Mouse (Mus musculus): ENCODE results near the gene Mat2a. TPM values are rescaled to one million over a fixed set of nuclear protein-coding genes. Genes with fewer than 3 reads are reported as not detected.

The Mat2a gene
- polyA plus RNA-seq, 1 experiment: 187 TPM

DNA sequence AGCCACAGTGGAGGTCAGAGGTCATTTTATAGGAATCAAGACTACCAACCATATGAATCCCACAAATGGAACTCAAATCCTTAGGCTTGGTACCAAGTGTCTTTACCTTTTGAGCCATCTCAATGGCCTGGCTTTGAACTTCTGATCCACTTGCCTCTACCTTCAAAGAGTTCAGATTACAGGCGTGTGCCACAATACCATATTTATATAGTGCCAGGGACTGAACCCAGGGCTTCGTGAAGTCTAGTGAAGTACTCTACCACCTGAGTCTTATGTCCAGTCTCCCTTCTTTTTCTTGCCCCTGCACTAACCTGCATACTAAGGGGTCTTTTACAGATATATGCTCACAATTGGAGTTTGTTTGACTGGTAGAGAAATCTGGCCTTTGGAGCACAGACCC is 52.8 kb downstream of the Mat2a start:
- WGBS: 89% methylated on average over 2 of the region's 2 CpGs
- DNase-seq: no peak
- no peaks in the 10 kb centered on the region for H3K27me3 ChIP-seq (ENCODE audit: control insufficient read depth, insufficient read depth, low read length)
- H3K4me1 ChIP-seq (ENCODE audit: control insufficient read depth, insufficient read depth, low read length): 0 out of 2 replicates have a peak, but pooled peaks cover 3% of the 10 kb centered on the region
- TF ChIP-seq CTCF (IDR thresholded peaks at IDR 0.05; ENCODE audit: borderline replicate concordance, insufficient read depth, low read depth, low read length): no peak
- TF ChIP-seq POLR2A (IDR thresholded peaks at IDR 0.05; ENCODE audit: borderline replicate concordance, insufficient read depth, low read length): no peak
- H3K4me3 ChIP-seq (replicated peaks; ENCODE audit: insufficient read depth, low read depth, low read length): no peak overlapping the region
- no peak overlapping the region for H3K27ac ChIP-seq (ENCODE audit: insufficient read depth, low read length)

GRCm38 (mm10) chr6:72385258-72385657 is 54.1 kb downstream of the Mat2a start:
- Histone ChIP-seq H3K4me3 (replicated peaks; ENCODE audit: insufficient read depth, low read depth, low read length) (no peak overlapping the region), H3K4me1 (ENCODE audit: control insufficient read depth, insufficient read depth, low read length) (0 out of 2 replicates have a peak, but pooled peaks cover 3% of the 10 kb centered on the region), H3K27ac (ENCODE audit: insufficient read depth, low read length) (no peak overlapping the region), H3K27me3 (ENCODE audit: control insufficient read depth, insufficient read depth, low read length) (no peaks in the 10 kb centered on the region; the same call in 1 of the 2 replicates)
- 87% methylated on average over 4 of the region's 4 CpGs for WGBS
- no peak for DNase-seq
- TF ChIP-seq POLR2A (IDR thresholded peaks at IDR 0.05; ENCODE audit: borderline replicate concordance, insufficient read depth, low read length) (no peak), CTCF (IDR thresholded peaks at IDR 0.05; ENCODE audit: borderline replicate concordance, insufficient read depth, low read depth, low read length) (no peak)

GRCm38 (mm10) chr6:72383952-72384351 is 55.4 kb downstream of the Mat2a start:
- Histone ChIP-seq H3K27me3 (ENCODE audit: control insufficient read depth, insufficient read depth, low read length) (no peaks in the 10 kb centered on the region; the same call in 1 of the 2 replicates), H3K4me1 (ENCODE audit: control insufficient read depth, insufficient read depth, low read length) (0 out of 2 replicates have a peak, but pooled peaks cover 2% of the 10 kb centered on the region), H3K4me3 (replicated peaks; ENCODE audit: insufficient read depth, low read depth, low read length) (no peak overlapping the region), H3K27ac (ENCODE audit: insufficient read depth, low read length) (no peak overlapping the region)
- DNase-seq: no peak
- whole genome bisulfite sequencing: 91% methylated on average over 7 of the region's 7 CpGs
- no peak for TF ChIP-seq CTCF (IDR thresholded peaks at IDR 0.05; ENCODE audit: borderline replicate concordance, insufficient read depth, low read depth, low read length)
- TF ChIP-seq POLR2A (IDR thresholded peaks at IDR 0.05; ENCODE audit: borderline replicate concordance, insufficient read depth, low read length): no peak

DNA sequence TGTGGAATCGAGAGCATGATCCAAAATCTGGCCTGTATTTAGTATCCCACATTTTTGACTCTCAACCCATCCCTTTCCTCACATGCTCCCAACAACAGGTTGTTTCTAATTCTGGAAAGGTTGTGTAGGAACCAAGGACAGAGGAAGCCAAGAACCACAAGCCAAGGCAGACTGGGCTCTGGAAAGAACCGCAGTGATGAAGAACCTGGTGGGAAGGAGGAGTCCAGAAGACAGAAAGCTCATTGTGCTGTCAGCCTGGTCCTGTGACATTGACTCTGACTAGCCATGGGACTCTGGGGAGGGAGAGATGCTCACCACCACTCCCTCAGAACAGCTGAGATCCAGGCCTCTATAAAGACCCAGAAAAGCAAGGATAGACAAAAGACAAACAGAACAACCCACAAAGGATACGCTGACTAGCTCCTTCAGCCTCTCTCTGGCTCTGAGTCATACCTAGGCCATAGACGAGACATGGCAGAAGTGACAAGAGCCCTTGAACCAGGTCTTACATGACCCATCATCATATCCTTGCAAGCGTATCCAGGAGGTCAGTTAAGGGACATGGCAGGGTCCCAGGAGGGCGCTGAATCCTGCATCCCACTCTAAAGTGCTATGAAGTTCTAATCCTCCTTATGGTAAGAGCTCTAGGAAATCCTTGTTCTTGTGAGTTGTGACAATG is 56.1 kb downstream of the Mat2a start:
- no peaks in the 10 kb centered on the region; the same call in 1 of the 2 replicates for H3K27me3 ChIP-seq (ENCODE audit: control insufficient read depth, insufficient read depth, low read length)
- H3K4me3 ChIP-seq (replicated peaks; ENCODE audit: insufficient read depth, low read depth, low read length): no peak overlapping the region
- H3K27ac ChIP-seq (ENCODE audit: insufficient read depth, low read length): no peak overlapping the region
- TF ChIP-seq POLR2A (IDR thresholded peaks at IDR 0.05; ENCODE audit: borderline replicate concordance, insufficient read depth, low read length) (no peak), CTCF (IDR thresholded peaks at IDR 0.05; ENCODE audit: borderline replicate concordance, insufficient read depth, low read depth, low read length) (no peak)
- no peak for DNase-seq
- WGBS: 78% methylated on average over 6 of the region's 6 CpGs
- no peaks in the 10 kb centered on the region for H3K4me1 ChIP-seq (ENCODE audit: control insufficient read depth, insufficient read depth, low read length)

Other genes starting within 250 kb of the Mat2a start
- 4.4 and 5.9 TPM in 2 replicates for gene Atoh8, start 204.0 kb downstream of the Mat2a start, polyA plus RNA-seq (2012; rRNA removed)
- gene Sftpb, start 134.9 kb downstream of the Mat2a start, polyA plus RNA-seq (2012; rRNA removed): not detected in 2 replicates
- gene Usp39, start 94.4 kb downstream of the Mat2a start, polyA plus RNA-seq (2012; rRNA removed): 31.5 and 33.3 TPM in 2 replicates
- gene 0610030E20Rik, start 92.2 kb downstream of the Mat2a start, polyA plus RNA-seq (2012; rRNA removed): 25.1 and 26.1 TPM in 2 replicates
- 19.5 and 19.8 TPM in 2 replicates for gene Tmem150a, start 84.1 kb downstream of the Mat2a start, polyA plus RNA-seq (2012; rRNA removed)
- 92.1 and 95.8 TPM in 2 replicates for gene Rnf181, start 72.6 kb downstream of the Mat2a start, polyA plus RNA-seq (2012; rRNA removed)
- gene Vamp5, start 59.1 kb downstream of the Mat2a start, polyA plus RNA-seq (2012; rRNA removed): 10.6 and 11.9 TPM in 2 replicates
- 57.0 and 62.2 TPM in 2 replicates for gene Vamp8, start 48.9 kb downstream of the Mat2a start, polyA plus RNA-seq (2012; rRNA removed)
- gene Ggcx, start 25.2 kb downstream of the Mat2a start, polyA plus RNA-seq (2012; rRNA removed): 22.9 and 23.5 TPM in 2 replicates
- gene Sh2d6, start 82.1 kb upstream of the Mat2a start, polyA plus RNA-seq (2012; rRNA removed): 0.78 and 0.79 TPM in 2 replicates
- 3.6 and 4.8 TPM in 2 replicates for gene Capg, start 104.8 kb upstream of the Mat2a start, polyA plus RNA-seq (2012; rRNA removed)
- 32.5 and 32.7 TPM in 2 replicates for gene Elmod3, start 158.9 kb upstream of the Mat2a start, polyA plus RNA-seq (2012; rRNA removed)
- gene Retsat, start 158.9 kb upstream of the Mat2a start, polyA plus RNA-seq (2012; rRNA removed): 13.7 and 15.6 TPM in 2 replicates
- gene Tgoln1, start 177.4 kb upstream of the Mat2a start, polyA plus RNA-seq (2012; rRNA removed): 96.1 and 96.8 TPM in 2 replicates